26 mouse cellular contexts compared by ENCODE assay signal in genomic region chr4:43512653-43513052, GRCm38 (mm10). TPM values are rescaled to one million over a fixed set of nuclear protein-coding genes. Genes with fewer than 3 reads are reported as not detected.
"Had no signal": no experiment of that assay in that cellular context is flagged by ENCODE, and none has a peak within 500 bp of the region (broad histone marks: within the 10 kb centered on the region; RNA-seq: fewer than 3 reads in every experiment).

No protein-coding gene starts in this region.

- ATAC-seq: liver, postnatal 0 days; lung, postnatal 0 days; midbrain, embryonic 13.5 days; midbrain, embryonic 15.5 days had no signal

- H3K27ac ChIP-seq: lung, embryonic 15.5 days; macrophage; midbrain, embryonic 13.5 days; midbrain, embryonic 15.5 days; neural tube, embryonic 13.5 days; neural tube, embryonic 15.5 days had no signal

- H3K4me2 ChIP-seq: lung, embryonic 15.5 days; midbrain, embryonic 11.5 days; midbrain, embryonic 13.5 days; midbrain, embryonic 15.5 days; neural tube, embryonic 13.5 days; neural tube, embryonic 15.5 days had no signal

- H3K9me3 ChIP-seq: lung, embryonic 15.5 days; megakaryocyte, embryonic 14.5 days; midbrain, embryonic 13.5 days; midbrain, embryonic 15.5 days; neural tube, embryonic 13.5 days; neural tube, embryonic 15.5 days had no signal

- H3K27me3 ChIP-seq: lung, embryonic 15.5 days had no signal

- H3K36me3 ChIP-seq: midbrain, embryonic 13.5 days; midbrain, embryonic 15.5 days; neural tube, embryonic 13.5 days; neural tube, embryonic 15.5 days had no signal

- H3K4me3 ChIP-seq: lung, embryonic 15.5 days; megakaryocyte, embryonic 14.5 days; midbrain, embryonic 13.5 days; midbrain, embryonic 15.5 days; neural tube, embryonic 13.5 days; neural tube, embryonic 15.5 days had no signal

- DNase-seq: liver, postnatal 0 days; lung, adult 2 months; lung, postnatal 14 days; lung, postnatal 36 days; retina, postnatal 1 day; right cerebral cortex, adult 18-20 months; right cerebral cortex, postnatal 25 days; right cerebral cortex, postnatal 4 days; spleen, adult 18-20 months; thymus, adult 2 months; thymus, postnatal 25 days; thymus, postnatal 4 days had no signal

- H3K9ac ChIP-seq: liver, postnatal 0 days; lung, embryonic 15.5 days; midbrain, embryonic 13.5 days; midbrain, embryonic 15.5 days; neural tube, embryonic 13.5 days; neural tube, embryonic 15.5 days had no signal

RNA-seq across cellular contexts. Expression of gene Sit1, which starts 29.1 kb away (rescaled TPM):
- polyA plus RNA-seq: lung, postnatal 0 days; macrophage; midbrain, embryonic 11.5 days; midbrain, embryonic 13.5 days; midbrain, embryonic 15.5 days; midbrain, postnatal 0 days; neural tube, embryonic 11.5 days; neural tube, embryonic 13.5 days; neural tube, embryonic 15.5 days; stomach, embryonic 14.5 days; stomach, embryonic 16.5 days; testis, adult 2 months had no signal
